Mouse (Mus musculus) CH12.LX (cell line): ENCODE measurements around the gene Ostm1. TPM values are rescaled to one million over a fixed set of nuclear protein-coding genes. Genes with fewer than 3 reads are reported as not detected.

ENCODE experiments used
- DNase-seq: peaks from one replicate; pipeline ENCODE4 v3.0.0-alpha.2; 2013; ENCODE audit errors: extremely low read depth
- H3K27ac ChIP-seq: 2 replicates; pipeline ENCODE4 v1.5.1; 2012; ENCODE audit warnings: low read depth, mild to moderate bottlenecking, control low read depth, moderate library complexity; ENCODE audit not compliant: insufficient read depth
- H3K27me3 ChIP-seq: replicated peaks from 2 replicates; pipeline ENCODE3; 2012; ENCODE audit warnings: inconsistent platforms
- H3K36me3 ChIP-seq, 2 experiments: replicated peaks in 1 of 2; 2 replicates each; pipeline versions ENCODE3 to v1.6.1; 2012; ENCODE audit warnings: inconsistent platforms in 1 of 2, low read length in 1 of 2, mild to moderate bottlenecking in 1 of 2, mixed read lengths in 1 of 2, moderate library complexity in 1 of 2; ENCODE audit not compliant: control insufficient read depth in 1 of 2, insufficient read depth in 1 of 2
- H3K4me1 ChIP-seq, 2 experiments: 2 replicates each; pipeline ENCODE4 v1.6.1; 2012; ENCODE audit warnings: inconsistent platforms in 1 of 2, moderate library complexity in 1 of 2; ENCODE audit not compliant: insufficient read depth in 2 of 2, control insufficient read depth in 1 of 2
- H3K4me2 ChIP-seq: 2 replicates; pipeline ENCODE4 v1.6.1; 2012; ENCODE audit warnings: low read depth, mild to moderate bottlenecking, control low read depth; ENCODE audit not compliant: poor library complexity, insufficient read depth, severe bottlenecking
- H3K4me3 ChIP-seq, 3 experiments: fragments of 150-350 bp in 1 of 3; sonication (generic) in 1 of 3; replicated peaks in 1 of 3; 2 replicates each; pipeline versions ENCODE3 to v1.5.1; 2011 to 2012; ENCODE audit warnings: low read depth in 2 of 3, low read length in 2 of 3, mild to moderate bottlenecking in 2 of 3, moderate library complexity in 2 of 3, control low read depth in 1 of 3, improper control_type of control experiment in 1 of 3, inconsistent platforms in 1 of 3, mixed read lengths in 1 of 3; ENCODE audit not compliant: poor library complexity in 1 of 3
- H3K79me2 ChIP-seq: replicated peaks from 2 replicates; pipeline ENCODE4 v1.6.1; 2012; ENCODE audit warnings: mild to moderate bottlenecking, moderate library complexity; ENCODE audit not compliant: control insufficient read depth, poor library complexity, insufficient read depth, severe bottlenecking; ENCODE audit errors: extremely low read depth
- H3K9ac ChIP-seq: 2 replicates; pipeline ENCODE4 v1.6.1; 2012; ENCODE audit warnings: low read depth, mild to moderate bottlenecking, control low read depth, moderate library complexity; ENCODE audit not compliant: insufficient read depth
- H3K9me3 ChIP-seq: replicated peaks from 2 replicates; pipeline ENCODE3; 2012; ENCODE audit warnings: low read length, inconsistent platforms, mixed read lengths
- CHD2 ChIP-seq: IDR thresholded peaks from 2 replicates; pipeline ENCODE4 v1.6.1; 2011; ENCODE audit warnings: low read length, improper control_type of control experiment
- ELF1 ChIP-seq: IDR thresholded peaks from 2 replicates; pipeline ENCODE4 v1.6.1; 2014; ENCODE audit warnings: low read depth, mild to moderate bottlenecking, inconsistent platforms, low read length, improper control_type of control experiment
- GABPA ChIP-seq: IDR thresholded peaks from 2 replicates; pipeline ENCODE4 v1.6.1; 2012; ENCODE audit warnings: low read depth, low read length, improper control_type of control experiment, inconsistent platforms; ENCODE audit not compliant: insufficient replicate concordance
- IRF4 ChIP-seq: IDR thresholded peaks from 2 replicates; pipeline ENCODE4 v1.6.1; 2014; ENCODE audit warnings: low read depth, mild to moderate bottlenecking, inconsistent platforms, low read length, improper control_type of control experiment
- JUN ChIP-seq: IDR thresholded peaks from 2 replicates; pipeline ENCODE4 v1.6.1; 2011; ENCODE audit warnings: low read depth, mild to moderate bottlenecking, low read length, improper control_type of control experiment, moderate library complexity; ENCODE audit not compliant: insufficient read depth
- JUND ChIP-seq: conservative IDR thresholded peaks from 2 replicates; pipeline ENCODE4 v1.6.1; 2011; ENCODE audit warnings: low read depth, low read length, improper control_type of control experiment
- MAFK ChIP-seq: IDR thresholded peaks from 2 replicates; pipeline ENCODE4 v1.6.1; 2011; ENCODE audit warnings: low read length, improper control_type of control experiment; ENCODE audit not compliant: insufficient replicate concordance
- MYC ChIP-seq: IDR thresholded peaks from 2 replicates; pipeline ENCODE4 v1.6.1; 2011; ENCODE audit warnings: low read depth, mild to moderate bottlenecking, improper control_type of control experiment, low read length
- NRF1 ChIP-seq: IDR thresholded peaks from 2 replicates; pipeline ENCODE4 v1.6.1; 2014; ENCODE audit warnings: low read depth, mild to moderate bottlenecking, inconsistent platforms, low read length, improper control_type of control experiment, moderate library complexity
- PAX5 ChIP-seq: IDR thresholded peaks from 2 replicates; pipeline ENCODE4 v1.6.1; 2012; ENCODE audit warnings: low read length, inconsistent platforms, mixed read lengths
- POLR2AphosphoS2 ChIP-seq: IDR thresholded peaks from 2 replicates; pipeline ENCODE4 v1.6.1; 2011; ENCODE audit warnings: low read depth, low read length, improper control_type of control experiment
- RCOR1 ChIP-seq: conservative IDR thresholded peaks from 2 replicates; pipeline ENCODE4 v1.6.1; 2012; ENCODE audit warnings: low read depth, mild to moderate bottlenecking, inconsistent platforms, low read length, improper control_type of control experiment
- SIN3A ChIP-seq: IDR thresholded peaks from 2 replicates; pipeline ENCODE4 v1.6.1; 2012; ENCODE audit warnings: low read length, improper control_type of control experiment, inconsistent platforms
- TBP ChIP-seq: conservative IDR thresholded peaks from 2 replicates; pipeline ENCODE4 v1.6.1; 2011; ENCODE audit warnings: low read depth, low read length, improper control_type of control experiment
- TCF12 ChIP-seq: IDR thresholded peaks from 2 replicates; pipeline ENCODE4 v1.6.1; 2014; ENCODE audit warnings: low read depth, mild to moderate bottlenecking, inconsistent platforms, low read length, improper control_type of control experiment
- UBTF ChIP-seq: IDR thresholded peaks from 2 replicates; pipeline ENCODE4 v1.6.1; 2012; ENCODE audit warnings: low read depth, mild to moderate bottlenecking, inconsistent platforms, low read length, improper control_type of control experiment, moderate library complexity
- USF1 ChIP-seq: IDR thresholded peaks from 2 replicates; pipeline ENCODE4 v1.6.1; 2014; ENCODE audit warnings: low read depth, mild to moderate bottlenecking, inconsistent platforms, low read length, improper control_type of control experiment
- ZMIZ1 ChIP-seq: IDR thresholded peaks from 2 replicates; pipeline ENCODE4 v1.6.1; 2012; ENCODE audit warnings: low read depth, mild to moderate bottlenecking, inconsistent platforms, low read length, improper control_type of control experiment
- ZNF384 ChIP-seq: IDR thresholded peaks from 2 replicates; pipeline ENCODE4 v1.6.1; 2012; ENCODE audit warnings: low read depth, low read length, improper control_type of control experiment, inconsistent platforms
- dilution Hi-C: fragments of 300-500 bp; cut with MboI; formaldehyde crosslinking; loops from 2 replicates; pipeline ENCODE4 v1.14.3; 2020; ENCODE audit warnings: low sequenced_read_pairs; ENCODE audit not compliant: extremely low pct_unique_long_range_greater_than_20kb, extremely low pct_ligation_motif_present
- in situ Hi-C: fragments of 300-500 bp; cut with MboI; formaldehyde crosslinking; loops from 3 replicates; pipeline ENCODE4 v1.14.3; 2019; ENCODE audit warnings: low sequenced_read_pairs, low pct_ligation_motif_present, low pct_unique_long_range_greater_than_20kb, mixed read lengths
- polyA plus RNA-seq: library from polyadenylated mRNA; unstranded; fragments of >175 nt; gene quantifications from 2 replicates; pipeline ENCODE4 v1.2.1, GENCODE M21; 2012; ENCODE audit warnings: low read depth; ENCODE audit not compliant: insufficient read length
- total RNA-seq, 2 experiments: library from RNA; depleted of rRNA; stranded (reverse); fragments of 300-350 nt in 1 of 2; fragments of >200 nt in 1 of 2; gene quantifications; 2 replicates each; pipeline ENCODE4 v1.2.3; 2012 to 2014

Gene Ostm1
- total and polyA plus RNA-seq, 3 experiments, result 19.4 to 30.2 (median 19.4) TPM

- TF ChIP-seq POLR2AphosphoS2, result no peak
- no peak for TF ChIP-seq PAX5
- TF ChIP-seq IRF4, result no peak
- TF ChIP-seq ELF1, result no peak
- TF ChIP-seq MYC, result no peak
- no peak for TF ChIP-seq RCOR1
- TF ChIP-seq ZMIZ1, result no peak
- TF ChIP-seq TCF12, result no peak
- no peak for TF ChIP-seq NRF1
- no peak for TF ChIP-seq GABPA
- no peak for TF ChIP-seq CHD2
- no peak for TF ChIP-seq ZNF384
- no peak for TF ChIP-seq TBP
- TF ChIP-seq JUND, result no peak
- no peak for TF ChIP-seq SIN3A
- TF ChIP-seq MAFK, result no peak
- TF ChIP-seq USF1, result no peak
- no peak for TF ChIP-seq JUN
- no peak for TF ChIP-seq UBTF
- dilution Hi-C loops, result no loop called here
- Histone ChIP-seq H3K4me2 (no peak overlapping the region), H3K36me3 (no peaks in the 10 kb centered on the region), H3K9ac (no peak overlapping the region), H3K79me2 (no peaks in the 10 kb centered on the region), H3K27me3 (no peaks in the 10 kb centered on the region), H3K27ac (no peak overlapping the region), H3K9me3 (no peaks in the 10 kb centered on the region), H3K4me3 (no peak overlapping the region), H3K4me1 (no peaks in the 10 kb centered on the region)
- in situ Hi-C loops, result no loop called here
- DNase-seq, result no peak
These were observed 37.7 kb upstream of the Ostm1 start for GRCm38 (mm10) chr10:42545707-42546503.

- H3K79me2 ChIP-seq, result no peaks in the 10 kb centered on the region
- no peak overlapping the region for H3K9ac ChIP-seq
- DNase-seq, result no peak
- H3K36me3 ChIP-seq, result no peaks in the 10 kb centered on the region
- TF ChIP-seq CHD2 (no peak), ZMIZ1 (no peak)
- H3K27ac ChIP-seq, result no peak overlapping the region
- H3K4me3 ChIP-seq, result no peak overlapping the region
- in situ Hi-C loops (no loop called here), dilution Hi-C loops (no loop called here)
- no peaks in the 10 kb centered on the region for H3K4me1 ChIP-seq
- H3K4me2 ChIP-seq, result no peak overlapping the region
- no peaks in the 10 kb centered on the region for H3K9me3 ChIP-seq
- H3K27me3 ChIP-seq, result no peaks in the 10 kb centered on the region
These were observed 37.1 kb upstream of the Ostm1 start for GRCm38 (mm10) chr10:42546507-42546906.
